Mouse (Mus musculus): ENCODE measurements around the gene Camkmt. TPM values are rescaled to one million over a fixed set of nuclear protein-coding genes. Genes with fewer than 3 reads are reported as not detected.

Camkmt gene
- polyA plus RNA-seq, 1 experiment from 2014 or later, result 20.4 TPM

DNA sequence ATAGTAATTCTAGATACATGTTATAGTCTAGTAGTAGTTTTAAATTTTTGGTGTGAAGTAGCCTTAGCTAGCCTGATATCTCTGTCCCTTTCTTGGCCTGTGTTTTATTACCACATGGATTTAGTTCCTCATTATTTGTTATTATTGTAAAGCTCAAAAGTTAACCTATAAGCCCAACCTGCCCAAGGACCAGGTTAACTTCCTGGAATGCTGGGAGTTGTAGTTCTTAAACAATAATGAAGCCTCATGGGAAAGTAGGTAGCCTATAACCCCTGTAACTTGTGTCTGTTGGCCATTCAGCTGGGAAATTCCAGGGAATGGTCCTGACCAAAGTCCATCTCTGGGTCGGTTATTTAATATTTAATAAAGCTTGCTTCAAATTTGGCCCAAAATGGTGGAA is 58.0 kb downstream of the Camkmt start:
- DNase-seq (ENCODE audit: low spot score) (no peak), ATAC-seq (ENCODE audit: low FRiP score) (no peak)
- no peaks in the 10 kb centered on the region for H3K9me3 ChIP-seq (ENCODE audit: control insufficient read depth, low read length)
- H3K27ac ChIP-seq, result no peak overlapping the region
- H3K9ac ChIP-seq, result no peak overlapping the region
- no peak overlapping the region for H3K4me3 ChIP-seq (replicated peaks; ENCODE audit: low read length)
- H3K36me3 ChIP-seq (replicated peaks; ENCODE audit: control insufficient read depth, insufficient read depth), result no peaks in the 10 kb centered on the region
- WGBS, result 93% methylated on average over 1 of the region's 1 CpGs
- H3K4me2 ChIP-seq (replicated peaks), result no peak overlapping the region
- no peaks in the 10 kb centered on the region for H3K27me3 ChIP-seq (ENCODE audit: control insufficient read depth, insufficient read depth, low read length)
- H3K4me1 ChIP-seq (replicated peaks; ENCODE audit: control insufficient read depth, insufficient read depth, low read length), result no peaks in the 10 kb centered on the region

DNA sequence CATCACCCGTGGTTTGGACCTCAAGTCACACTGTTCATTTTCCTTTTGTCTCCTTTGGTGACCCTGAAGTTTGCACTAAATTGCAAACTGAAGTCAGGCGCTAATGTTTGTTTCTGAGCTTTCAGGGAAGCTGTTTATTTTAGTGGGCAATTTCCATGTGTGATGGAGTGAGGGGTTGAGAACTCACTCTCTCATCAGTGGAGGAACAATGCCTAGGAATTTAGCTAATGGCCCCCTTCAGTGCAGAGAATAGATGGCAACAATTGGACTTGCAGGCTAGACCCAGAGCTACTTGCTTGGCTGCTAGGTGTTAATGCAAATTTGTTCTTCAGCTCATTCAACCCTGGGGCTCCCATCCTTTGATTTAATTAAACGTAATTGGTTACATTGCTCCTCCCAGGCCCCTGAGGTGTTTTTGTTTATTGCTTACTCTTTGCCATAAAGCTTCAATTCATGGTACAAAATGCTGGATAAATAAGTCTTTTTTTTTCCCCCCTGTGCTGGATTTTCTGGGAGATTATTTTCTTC is 58.9 kb downstream of the Camkmt start:
- Histone ChIP-seq H3K4me3 (replicated peaks; ENCODE audit: low read length) (no peak overlapping the region), H3K4me1 (replicated peaks; ENCODE audit: control insufficient read depth, insufficient read depth, low read length) (no peaks in the 10 kb centered on the region), H3K9me3 (ENCODE audit: control insufficient read depth, low read length) (no peaks in the 10 kb centered on the region), H3K27me3 (ENCODE audit: control insufficient read depth, insufficient read depth, low read length) (no peaks in the 10 kb centered on the region), H3K4me2 (replicated peaks) (no peak overlapping the region), H3K27ac (no peak overlapping the region), H3K36me3 (replicated peaks; ENCODE audit: control insufficient read depth, insufficient read depth) (no peaks in the 10 kb centered on the region), H3K9ac (no peak overlapping the region)
- 21% methylated on average over 3 of the region's 3 CpGs for WGBS
- DNase-seq (ENCODE audit: low spot score) (no peak), ATAC-seq (ENCODE audit: low FRiP score) (no peak)

DNA sequence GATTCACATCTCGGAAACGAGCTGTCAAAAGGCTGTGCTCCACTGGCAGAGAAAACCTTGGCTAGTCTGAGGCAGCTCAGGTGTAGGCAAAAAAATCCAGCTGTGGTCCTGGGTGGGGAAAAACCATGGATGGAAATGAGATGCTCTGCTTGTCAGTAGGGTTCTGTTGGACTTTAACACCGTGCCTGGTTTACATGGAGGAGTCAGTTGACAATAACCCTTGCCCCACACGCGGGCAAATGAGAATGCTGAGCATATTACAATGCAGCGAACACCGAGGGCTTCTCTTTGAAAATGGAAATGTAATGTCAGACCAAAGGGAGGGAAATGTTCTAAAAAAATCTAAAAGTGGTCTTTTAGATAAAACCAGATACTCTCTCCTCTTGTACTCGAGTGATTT is 60.9 kb downstream of the Camkmt start:
- ATAC-seq (ENCODE audit: low FRiP score) (no peak), DNase-seq (ENCODE audit: low spot score) (no peak)
- 72% methylated on average over 8 of the region's 8 CpGs for WGBS
- Histone ChIP-seq H3K9ac (no peak overlapping the region), H3K27ac (no peak overlapping the region), H3K27me3 (ENCODE audit: control insufficient read depth, insufficient read depth, low read length) (no peaks in the 10 kb centered on the region), H3K9me3 (ENCODE audit: control insufficient read depth, low read length) (no peaks in the 10 kb centered on the region), H3K4me1 (replicated peaks; ENCODE audit: control insufficient read depth, insufficient read depth, low read length) (no peaks in the 10 kb centered on the region), H3K4me2 (replicated peaks) (no peak overlapping the region), H3K4me3 (replicated peaks; ENCODE audit: low read length) (no peak overlapping the region), H3K36me3 (replicated peaks; ENCODE audit: control insufficient read depth, insufficient read depth) (no peaks in the 10 kb centered on the region)

DNA sequence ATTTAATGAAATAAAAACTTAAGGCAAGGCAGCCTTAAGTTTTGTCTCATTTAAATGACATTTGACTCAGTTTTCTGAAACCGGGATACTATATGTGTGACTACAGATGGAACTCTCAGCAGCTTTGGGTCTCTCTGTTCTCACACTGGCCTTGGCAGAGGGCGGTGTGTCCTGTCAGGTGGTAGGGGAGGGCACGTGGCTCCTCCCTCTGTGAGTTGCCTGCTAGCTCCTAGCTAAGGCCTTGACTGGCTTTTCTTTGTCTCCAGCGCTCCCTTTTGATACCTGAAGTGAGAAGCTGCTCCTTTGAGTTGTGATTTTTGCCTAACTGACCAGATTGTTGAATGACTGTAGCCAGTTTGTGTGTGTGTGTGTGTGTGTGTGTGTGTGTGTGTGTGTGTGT is 67.8 kb downstream of the Camkmt start:
- DNase-seq (ENCODE audit: low spot score), result no peak
- Histone ChIP-seq H3K27ac (no peak overlapping the region), H3K4me1 (replicated peaks; ENCODE audit: control insufficient read depth, insufficient read depth, low read length) (no peaks in the 10 kb centered on the region), H3K27me3 (ENCODE audit: control insufficient read depth, insufficient read depth, low read length) (no peaks in the 10 kb centered on the region), H3K4me3 (replicated peaks; ENCODE audit: low read length) (no peak overlapping the region), H3K9me3 (ENCODE audit: control insufficient read depth, low read length) (no peaks in the 10 kb centered on the region), H3K4me2 (replicated peaks) (no peak overlapping the region), H3K9ac (no peak overlapping the region), H3K36me3 (replicated peaks; ENCODE audit: control insufficient read depth, insufficient read depth) (no peaks in the 10 kb centered on the region)
- 65% methylated on average over 4 of the region's 4 CpGs for WGBS
- ATAC-seq (ENCODE audit: low FRiP score), result no peak

DNA sequence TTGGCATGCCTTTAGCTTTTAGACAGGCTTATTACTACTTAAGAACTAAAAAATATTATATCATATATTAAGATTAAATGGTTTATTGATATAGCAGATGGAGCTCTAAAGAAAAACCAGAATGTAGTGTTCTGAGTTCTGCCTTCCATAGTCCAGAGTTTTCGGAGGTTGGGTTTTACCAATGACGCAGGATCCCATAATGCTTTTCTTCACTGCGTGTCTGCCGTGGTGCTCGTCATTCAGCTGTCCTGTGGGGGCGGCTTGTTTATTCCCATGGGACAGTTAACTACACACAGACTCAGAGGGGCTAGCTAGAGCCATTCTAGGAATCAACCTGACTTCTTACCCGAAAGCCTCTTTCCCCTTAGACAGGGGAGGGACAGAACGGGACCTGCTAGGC is 69.2 kb downstream of the Camkmt start:
- WGBS, result 79% methylated on average over 8 of the region's 8 CpGs
- H3K4me3 ChIP-seq (replicated peaks; ENCODE audit: low read length), result no peak overlapping the region
- H3K27ac ChIP-seq, result no peak overlapping the region
- H3K4me1 ChIP-seq (replicated peaks; ENCODE audit: control insufficient read depth, insufficient read depth, low read length), result no peaks in the 10 kb centered on the region
- no peak overlapping the region for H3K4me2 ChIP-seq (replicated peaks)
- H3K27me3 ChIP-seq (ENCODE audit: control insufficient read depth, insufficient read depth, low read length), result no peaks in the 10 kb centered on the region
- H3K9me3 ChIP-seq (ENCODE audit: control insufficient read depth, low read length), result no peaks in the 10 kb centered on the region
- ATAC-seq (ENCODE audit: low FRiP score) (no peak), DNase-seq (ENCODE audit: low spot score) (no peak)
- no peaks in the 10 kb centered on the region for H3K36me3 ChIP-seq (replicated peaks; ENCODE audit: control insufficient read depth, insufficient read depth)
- H3K9ac ChIP-seq, result no peak overlapping the region

DNA sequence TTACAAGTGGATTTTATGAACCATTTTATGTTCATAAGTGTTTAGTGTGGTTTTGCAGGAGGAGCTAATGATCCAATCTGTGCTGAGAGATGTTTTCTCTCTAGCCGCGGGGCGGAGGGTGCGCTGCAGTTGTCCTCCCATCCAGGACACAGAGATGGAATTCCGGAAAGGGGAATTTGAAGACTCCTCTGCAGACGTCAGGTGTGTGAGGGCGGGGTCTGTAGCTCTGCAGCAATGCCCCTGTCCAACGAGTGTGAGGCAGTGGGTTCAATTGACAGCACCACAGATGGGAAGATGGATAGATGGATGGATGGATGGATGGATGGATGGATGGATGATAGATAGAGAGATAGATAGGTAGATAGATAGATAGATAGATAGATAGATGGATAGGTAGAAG is 70.4 kb downstream of the Camkmt start:
- DNase-seq (ENCODE audit: low spot score), result no peak
- WGBS, result 97% methylated on average over 8 of the region's 8 CpGs
- H3K27me3 ChIP-seq (ENCODE audit: control insufficient read depth, insufficient read depth, low read length), result no peaks in the 10 kb centered on the region

DNA sequence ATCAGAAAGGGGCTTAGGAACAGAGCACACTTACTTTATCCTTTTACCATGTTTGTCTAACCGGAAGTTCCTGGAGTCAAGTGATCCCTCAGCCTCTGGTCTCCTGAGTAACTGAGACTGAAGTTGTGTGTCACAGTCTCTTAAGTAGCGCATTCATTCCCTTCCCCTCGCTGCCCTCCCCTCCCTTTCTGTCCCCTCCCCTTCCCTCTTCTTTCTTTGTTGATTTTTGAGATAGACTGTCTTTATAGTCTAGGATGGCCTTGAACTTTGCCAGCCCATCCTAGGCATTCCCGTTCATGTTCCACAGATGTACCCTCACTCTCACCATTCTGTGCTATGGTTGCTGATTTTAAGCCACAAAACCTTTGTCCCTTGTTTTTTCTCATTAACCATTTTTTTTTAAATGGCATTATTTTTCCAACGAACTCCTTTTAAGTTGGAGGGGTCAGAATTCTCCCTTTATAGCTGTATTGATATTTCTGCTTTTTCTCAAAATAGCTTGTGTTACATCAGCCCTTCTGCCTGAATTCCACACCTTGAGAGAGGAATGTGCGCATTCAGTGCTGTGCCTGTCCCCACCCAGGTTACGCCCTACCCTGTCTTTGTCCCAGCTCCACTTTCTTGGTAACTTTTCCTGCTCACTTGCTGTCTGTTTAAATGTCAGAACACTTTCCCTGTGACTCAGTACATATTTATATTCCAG is 72.4 kb downstream of the Camkmt start:
- H3K27ac ChIP-seq, result no peak overlapping the region
- H3K36me3 ChIP-seq (replicated peaks; ENCODE audit: control insufficient read depth, insufficient read depth), result no peaks in the 10 kb centered on the region
- no peak overlapping the region for H3K4me3 ChIP-seq (replicated peaks; ENCODE audit: low read length)
- H3K4me2 ChIP-seq (replicated peaks), result no peak overlapping the region
- no peaks in the 10 kb centered on the region for H3K4me1 ChIP-seq (replicated peaks; ENCODE audit: control insufficient read depth, insufficient read depth, low read length)
- no peaks in the 10 kb centered on the region for H3K9me3 ChIP-seq (ENCODE audit: control insufficient read depth, low read length)
- ATAC-seq (ENCODE audit: low FRiP score) (no peak), DNase-seq (ENCODE audit: low spot score) (no peak)
- no peaks in the 10 kb centered on the region for H3K27me3 ChIP-seq (ENCODE audit: control insufficient read depth, insufficient read depth, low read length)
- no peak overlapping the region for H3K9ac ChIP-seq
- WGBS, result 86% methylated on average over 7 of the region's 7 CpGs

More for the DNA sequence above, 70.4 kb downstream of the Camkmt start:
- no peaks in the 10 kb centered on the region for H3K4me1 ChIP-seq (replicated peaks; ENCODE audit: control insufficient read depth, insufficient read depth, low read length)
- no peak overlapping the region for H3K27ac ChIP-seq
- H3K9ac ChIP-seq, result no peak overlapping the region
- no peaks in the 10 kb centered on the region for H3K36me3 ChIP-seq (replicated peaks; ENCODE audit: control insufficient read depth, insufficient read depth)
- no peak overlapping the region for H3K4me3 ChIP-seq (replicated peaks; ENCODE audit: low read length)
- no peak for ATAC-seq (ENCODE audit: low FRiP score)
- no peaks in the 10 kb centered on the region for H3K9me3 ChIP-seq (ENCODE audit: control insufficient read depth, low read length)
- H3K4me2 ChIP-seq (replicated peaks), result no peak overlapping the region

DNA sequence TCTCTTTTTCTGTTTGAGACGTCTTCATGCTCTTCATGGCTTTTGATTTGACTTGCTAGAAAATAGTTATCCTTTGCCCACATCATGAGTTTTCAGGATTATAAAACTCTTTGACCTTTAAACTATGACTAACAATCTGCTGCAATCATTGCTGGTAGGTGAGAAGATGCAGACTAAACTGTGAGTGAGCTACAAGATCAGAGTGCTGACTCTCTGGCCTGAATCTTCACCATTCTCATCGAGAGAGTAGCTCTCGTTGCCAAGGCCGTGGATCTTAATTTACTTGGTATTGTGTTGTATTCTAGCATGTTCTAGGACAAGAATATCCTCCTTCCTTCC is 72.9 kb downstream of the Camkmt start:
- WGBS, result 88% methylated on average over 4 of the region's 4 CpGs
- H3K36me3 ChIP-seq (replicated peaks; ENCODE audit: control insufficient read depth, insufficient read depth), result no peaks in the 10 kb centered on the region
- no peak overlapping the region for H3K4me3 ChIP-seq (replicated peaks; ENCODE audit: low read length)
- no peaks in the 10 kb centered on the region for H3K9me3 ChIP-seq (ENCODE audit: control insufficient read depth, low read length)
- no peak overlapping the region for H3K4me2 ChIP-seq (replicated peaks)
- ATAC-seq (ENCODE audit: low FRiP score) (no peak), DNase-seq (ENCODE audit: low spot score) (no peak)
- H3K9ac ChIP-seq, result no peak overlapping the region
- H3K4me1 ChIP-seq (replicated peaks; ENCODE audit: control insufficient read depth, insufficient read depth, low read length), result no peaks in the 10 kb centered on the region
- no peak overlapping the region for H3K27ac ChIP-seq
- H3K27me3 ChIP-seq (ENCODE audit: control insufficient read depth, insufficient read depth, low read length), result no peaks in the 10 kb centered on the region

DNA sequence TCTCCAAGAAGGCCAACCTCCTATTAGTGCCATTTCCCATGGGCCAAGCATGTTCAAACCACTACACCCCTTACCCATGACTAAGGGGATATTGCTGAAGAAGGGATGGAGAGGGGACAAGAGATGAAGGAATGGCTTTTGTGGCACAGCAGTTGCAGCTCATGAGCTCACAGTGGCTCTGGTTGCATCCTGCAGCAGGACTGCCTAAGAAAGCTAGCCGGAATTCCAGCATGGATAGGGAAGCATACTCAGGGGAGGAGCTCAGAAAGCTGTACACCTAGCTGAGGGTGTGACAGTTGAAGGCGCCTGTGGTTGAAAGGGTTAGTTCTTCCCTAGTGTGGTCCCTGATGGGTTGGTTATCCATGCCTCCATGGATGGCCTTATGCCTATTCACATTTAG is 78.4 kb downstream of the Camkmt start:
- no peak overlapping the region for H3K9ac ChIP-seq
- ATAC-seq (ENCODE audit: low FRiP score) (no peak), DNase-seq (ENCODE audit: low spot score) (no peak)
- H3K9me3 ChIP-seq (ENCODE audit: control insufficient read depth, low read length), result no peaks in the 10 kb centered on the region
- H3K4me1 ChIP-seq (replicated peaks; ENCODE audit: control insufficient read depth, insufficient read depth, low read length), result no peaks in the 10 kb centered on the region
- 94% methylated on average over 2 of the region's 2 CpGs for WGBS
- H3K27ac ChIP-seq, result no peak overlapping the region
- H3K27me3 ChIP-seq (ENCODE audit: control insufficient read depth, insufficient read depth, low read length), result no peaks in the 10 kb centered on the region
- H3K36me3 ChIP-seq (replicated peaks; ENCODE audit: control insufficient read depth, insufficient read depth), result no peaks in the 10 kb centered on the region
- H3K4me3 ChIP-seq (replicated peaks; ENCODE audit: low read length), result no peak overlapping the region
- H3K4me2 ChIP-seq (replicated peaks), result no peak overlapping the region
